Mouse (Mus musculus) bone marrow macrophage, adult 2 months (primary cell): ENCODE data around the gene Edn2.

Experiments used
- CTCF ChIP-seq: IDR thresholded peaks from 2 replicates; pipeline ENCODE4 v1.5.1; 2012; ENCODE audit warnings: low read depth, mild to moderate bottlenecking, low read length, moderate library complexity
- POLR2A ChIP-seq: IDR thresholded peaks from 2 replicates; pipeline ENCODE4 v1.6.1; 2012; ENCODE audit warnings: mild to moderate bottlenecking, low read depth, low read length, borderline replicate concordance

DNA sequence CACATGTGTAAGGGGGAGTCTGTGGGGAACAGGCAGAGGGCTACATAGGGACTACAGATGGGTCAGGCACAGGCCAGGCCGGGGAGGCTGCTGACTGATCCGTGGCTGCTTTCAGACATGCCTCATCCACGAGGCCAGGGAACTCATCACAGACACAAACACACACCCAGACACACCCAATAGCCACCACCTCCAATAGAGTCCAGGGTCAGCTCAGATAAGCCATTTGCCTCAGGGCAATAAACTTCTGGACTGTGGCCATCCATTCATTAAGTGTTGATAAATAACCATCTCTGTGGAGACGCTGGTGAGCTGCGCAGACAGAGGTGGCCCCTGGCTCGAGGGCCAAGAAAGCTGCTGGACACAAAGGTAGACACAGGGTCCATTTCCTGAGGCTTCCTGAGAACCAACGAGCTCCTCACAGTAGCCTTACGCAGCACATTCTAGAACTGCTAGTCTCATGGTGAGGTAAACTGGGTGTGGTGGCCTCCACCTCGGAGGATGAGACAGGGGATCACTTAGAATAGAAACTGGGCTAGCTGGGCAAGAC lies 9.5 kb downstream of the Edn2 start:
- TF ChIP-seq POLR2A (no peak), CTCF (no peak)
